Mouse (Mus musculus) layer of hippocampus, adult 8-10 months (tissue): ENCODE measurements around the gene Garnl3. TPM values are rescaled to one million over a fixed set of nuclear protein-coding genes. Genes with fewer than 3 reads are reported as not detected.

Experiments
- DNase-seq, 2 experiments: peaks; one replicate each; pipeline ENCODE4 v3.0.0; 2022; ENCODE audit warnings: low spot score in 2 of 2
- total RNA-seq, 4 experiments: library from RNA; stranded (reverse); gene quantifications; 2 replicates each; pipeline ENCODE4 v1.2.4; 2022

The Garnl3 gene
- total RNA-seq, 4 experiments from 2014 or later, result 36.0 to 49.4 (median 43.5) TPM

- no peak for DNase-seq
Measured at GRCm38 (mm10) chr2:32977114-32977513, 154.3 kb downstream of the Garnl3 start.

GRCm38 (mm10) chr2:32974216-32974615, 157.2 kb downstream of the Garnl3 start:
- DNase-seq, result no peak

- DNase-seq, result no peak
Measured at GRCm38 (mm10) chr2:32971235-32971634, 160.2 kb downstream of the Garnl3 start.

GRCm38 (mm10) chr2:32969326-32969725, 162.1 kb downstream of the Garnl3 start:
- no peak for DNase-seq

- DNase-seq, result no peak
Measured at GRCm38 (mm10) chr2:32968024-32968614, 163.3 kb downstream of the Garnl3 start.

GRCm38 (mm10) chr2:32966689-32967631, 164.5 kb downstream of the Garnl3 start:
- peak; percentile 81 to 88 for DNase-seq

- no peak for DNase-seq
Measured at GRCm38 (mm10) chr2:32966184-32966688, 165.2 kb downstream of the Garnl3 start.

GRCm38 (mm10) chr2:32965511-32966183, 165.8 kb downstream of the Garnl3 start:
- DNase-seq, result no peak

GRCm38 (mm10) chr2:32964659-32965457, 166.6 kb downstream of the Garnl3 start:
- no peak for DNase-seq

GRCm38 (mm10) chr2:32963981-32964380, 167.5 kb downstream of the Garnl3 start:
- DNase-seq, result no peak

GRCm38 (mm10) chr2:32963544-32963943, 167.9 kb downstream of the Garnl3 start:
- DNase-seq, result no peak

- no peak for DNase-seq
Measured at GRCm38 (mm10) chr2:32962875-32963220, 168.6 kb downstream of the Garnl3 start.

GRCm38 (mm10) chr2:32962062-32962874, 169.2 kb downstream of the Garnl3 start:
- no peak for DNase-seq

GRCm38 (mm10) chr2:32961192-32961995, 170.1 kb downstream of the Garnl3 start, which contains the start of the genes Rpl12 and Lrsam1:
Gene Rpl12 (plus strand): TSS chr2:32961559.
Gene Lrsam1 (minus strand): TSS chr2:32961614.
- DNase-seq, result peak; percentile 91 to 94

GRCm38 (mm10) chr2:32960273-32960672, 171.2 kb downstream of the Garnl3 start:
- no peak for DNase-seq

- no peak for DNase-seq
Measured at GRCm38 (mm10) chr2:32957344-32957743, 174.1 kb downstream of the Garnl3 start.

GRCm38 (mm10) chr2:32954581-32954980, 176.9 kb downstream of the Garnl3 start:
- DNase-seq, result no peak

GRCm38 (mm10) chr2:32947454-32947853, 184.0 kb downstream of the Garnl3 start:
- DNase-seq, result no peak

- DNase-seq, result no peak
Measured at GRCm38 (mm10) chr2:32940483-32940882, 191.0 kb downstream of the Garnl3 start.
